Mouse (Mus musculus) midbrain, embryonic 13.5 days (tissue): Measurements from ENCODE around the gene Irf3. TPM values are rescaled to one million over a fixed set of nuclear protein-coding genes. Genes with fewer than 3 reads are reported as not detected.

ENCODE experiments used
- ATAC-seq: fragments of 200-750 bp; cut with Nextera tagmentation; 2 replicates; pipeline ENCODE4 v1.8.0; 2017; ENCODE audit warnings: mild to moderate bottlenecking, moderate TSS enrichment, moderate library complexity
- H3K27ac ChIP-seq: fragments of 300-500 bp; sonication (generic); 2 replicates; pipeline ENCODE4 v1.5.1; 2015; ENCODE audit warnings: inconsistent platforms, mild to moderate bottlenecking, moderate library complexity
- H3K27me3 ChIP-seq: fragments of 300-500 bp; sonication (generic); 2 replicates; pipeline ENCODE4 v1.6.1; 2015; ENCODE audit warnings: mild to moderate bottlenecking, inconsistent platforms
- H3K36me3 ChIP-seq: fragments of 300-500 bp; sonication (generic); 2 replicates; pipeline ENCODE4 v1.6.1; 2015; ENCODE audit warnings: mild to moderate bottlenecking, inconsistent platforms
- H3K4me1 ChIP-seq: fragments of 300-500 bp; sonication (generic); replicated peaks from 2 replicates; pipeline ENCODE4 v1.6.1; 2015; ENCODE audit warnings: inconsistent platforms
- H3K4me2 ChIP-seq: fragments of 300-500 bp; sonication (generic); replicated peaks from 2 replicates; pipeline ENCODE4 v1.6.1; 2015; ENCODE audit warnings: moderate library complexity, mild to moderate bottlenecking, inconsistent platforms
- H3K4me3 ChIP-seq: fragments of 300-500 bp; sonication (generic); replicated peaks from 2 replicates; pipeline ENCODE4 v1.5.1; 2015; ENCODE audit warnings: mild to moderate bottlenecking, inconsistent platforms
- H3K9ac ChIP-seq: fragments of 300-500 bp; sonication (generic); replicated peaks from 2 replicates; pipeline ENCODE4 v1.6.1; 2015; ENCODE audit warnings: mild to moderate bottlenecking, inconsistent platforms
- H3K9me3 ChIP-seq: fragments of 300-500 bp; sonication (generic); 2 replicates; pipeline ENCODE4 v1.6.1; 2016; ENCODE audit warnings: mild to moderate bottlenecking, inconsistent platforms
- WGBS: fragments of 180-500 bp; shearing (Covaris S2); methylation state at CpG from one replicate; pipeline ENCODE4 v1.1.7; 2015; 5-methylcytosine and 5-hydroxymethylcytosine counted together
- polyA plus RNA-seq: library from polyadenylated mRNA; unstranded; fragments of >200 nt; fragmentation: Nextera tagmentation; extraction: Ambion mirVana; gene quantifications from 2 replicates; pipeline ENCODE4 v1.2.1, GENCODE M21; 2015

The Irf3 gene
- polyA plus RNA-seq, 1 experiment from 2014 or later: 70.7 TPM

DNA sequence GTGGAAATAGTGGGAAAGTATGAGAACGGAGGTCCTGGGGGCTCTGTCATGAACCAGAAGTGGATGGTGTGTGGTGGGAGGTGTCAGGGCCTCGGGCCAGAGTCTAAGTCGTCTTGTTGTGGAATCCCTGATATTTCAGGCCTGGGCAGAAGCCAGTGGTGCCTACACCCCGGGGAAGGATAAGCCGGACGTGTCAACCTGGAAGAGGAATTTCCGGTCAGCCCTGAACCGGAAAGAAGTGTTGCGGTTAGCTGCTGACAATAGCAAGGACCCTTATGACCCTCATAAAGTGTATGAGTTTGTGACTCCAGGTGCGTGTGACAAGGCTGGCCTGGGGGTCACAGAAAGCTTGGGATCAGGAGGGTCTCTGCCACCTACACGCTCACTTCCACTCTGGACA is 2.3 kb downstream of the Irf3 start:
- Histone ChIP-seq H3K4me2 (no peak overlapping the region; the same call in 1 of the 2 replicates), H3K4me1 (peaks cover 33% of the 10 kb centered on the region), H3K27me3 (no peaks in the 10 kb centered on the region), H3K4me3 (no peak overlapping the region), H3K36me3 (peaks cover 51% of the 10 kb centered on the region), H3K9ac (no peak overlapping the region), H3K9me3 (no peaks in the 10 kb centered on the region), H3K27ac (no peak overlapping the region)
- 87% methylated on average over 11 of the region's 11 CpGs for WGBS
- ATAC-seq: no peak

DNA sequence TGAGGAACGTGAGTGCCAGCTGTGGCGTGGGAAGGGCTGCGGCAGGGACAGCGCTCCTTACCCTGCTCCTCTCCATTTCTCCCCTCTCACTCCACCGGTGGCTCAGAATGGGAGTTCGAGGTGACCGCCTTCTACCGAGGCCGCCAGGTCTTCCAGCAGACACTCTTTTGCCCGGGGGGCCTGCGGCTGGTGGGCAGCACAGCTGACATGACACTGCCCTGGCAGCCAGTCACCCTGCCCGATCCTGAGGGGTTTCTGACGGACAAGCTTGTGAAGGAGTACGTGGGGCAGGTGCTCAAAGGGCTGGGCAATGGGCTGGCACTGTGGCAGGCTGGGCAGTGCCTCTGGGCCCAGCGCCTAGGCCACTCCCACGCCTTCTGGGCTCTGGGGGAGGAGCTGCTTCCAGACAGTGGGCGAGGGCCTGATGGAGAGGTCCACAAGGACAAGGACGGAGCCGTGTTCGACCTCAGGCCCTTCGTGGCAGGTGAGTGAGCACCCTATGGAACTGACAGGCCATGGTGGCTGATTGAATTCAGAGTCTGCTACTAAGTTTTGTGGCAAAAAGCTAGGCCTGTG is 3.2 kb downstream of the Irf3 start:
- Histone ChIP-seq H3K9me3 (no peaks in the 10 kb centered on the region), H3K36me3 (peaks cover 60% of the 10 kb centered on the region), H3K4me3 (no peak overlapping the region), H3K4me1 (peaks cover 33% of the 10 kb centered on the region), H3K27ac (no peak overlapping the region), H3K4me2 (no peak overlapping the region), H3K9ac (no peak overlapping the region), H3K27me3 (no peaks in the 10 kb centered on the region)
- ATAC-seq: no peak
- WGBS: 86% methylated on average over 21 of the region's 21 CpGs

DNA sequence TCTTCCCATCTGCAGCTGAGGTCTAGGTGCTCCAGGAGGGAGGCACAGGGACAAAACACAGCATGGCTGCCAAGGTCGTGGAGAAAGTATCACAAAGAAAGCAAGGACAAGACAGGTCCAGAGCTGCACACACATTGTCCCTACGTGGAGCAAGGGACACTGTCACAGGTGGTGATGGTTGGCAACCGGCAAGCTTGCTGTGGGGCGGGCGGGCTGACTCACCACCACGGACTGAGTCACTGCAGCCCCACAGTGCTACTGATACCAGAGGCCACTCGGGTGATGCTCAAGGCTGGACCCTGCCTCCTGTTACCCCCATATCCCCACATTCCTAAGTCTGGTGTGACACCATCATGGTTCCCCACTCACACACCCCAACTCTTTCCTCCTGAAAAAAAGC is 5.0 kb downstream of the Irf3 start:
- ATAC-seq: no peak

GRCm38 (mm10) chr7:45004546-45004945 is 7.1 kb downstream of the Irf3 start:
- 92% methylated on average over 3 of the region's 3 CpGs for WGBS
- Histone ChIP-seq H3K27me3 (no peaks in the 10 kb centered on the region), H3K4me2 (no peak overlapping the region), H3K4me3 (no peak overlapping the region), H3K27ac (no peak overlapping the region), H3K36me3 (peaks cover 99% of the 10 kb centered on the region), H3K9ac (no peak overlapping the region), H3K9me3 (no peaks in the 10 kb centered on the region), H3K4me1 (peaks cover 3% of the 10 kb centered on the region; the same call in 1 of the 2 replicates)
- ATAC-seq: no peak

More for the DNA sequence above, 5.0 kb downstream of the Irf3 start:
- Histone ChIP-seq H3K36me3 (peaks cover 78% of the 10 kb centered on the region), H3K4me2 (no peak overlapping the region), H3K27ac (no peak overlapping the region), H3K4me1 (peaks cover 21% of the 10 kb centered on the region), H3K4me3 (no peak overlapping the region), H3K9ac (no peak overlapping the region), H3K27me3 (no peaks in the 10 kb centered on the region), H3K9me3 (no peaks in the 10 kb centered on the region)
- 92% methylated on average over 7 of the region's 7 CpGs for whole genome bisulfite sequencing

GRCm38 (mm10) chr7:45005321-45005992 is 8.0 kb downstream of the Irf3 start:
- Histone ChIP-seq H3K9ac (no peak overlapping the region; the same call in 1 of the 2 replicates), H3K36me3 (peaks cover 99% of the 10 kb centered on the region), H3K27me3 (no peaks in the 10 kb centered on the region), H3K4me1 (no peaks in the 10 kb centered on the region), H3K4me2 (no peak overlapping the region), H3K9me3 (no peaks in the 10 kb centered on the region), H3K27ac (no peak overlapping the region), H3K4me3 (no peak overlapping the region)
- 93% methylated on average over 6 of the region's 6 CpGs for WGBS
- no peak for ATAC-seq

DNA sequence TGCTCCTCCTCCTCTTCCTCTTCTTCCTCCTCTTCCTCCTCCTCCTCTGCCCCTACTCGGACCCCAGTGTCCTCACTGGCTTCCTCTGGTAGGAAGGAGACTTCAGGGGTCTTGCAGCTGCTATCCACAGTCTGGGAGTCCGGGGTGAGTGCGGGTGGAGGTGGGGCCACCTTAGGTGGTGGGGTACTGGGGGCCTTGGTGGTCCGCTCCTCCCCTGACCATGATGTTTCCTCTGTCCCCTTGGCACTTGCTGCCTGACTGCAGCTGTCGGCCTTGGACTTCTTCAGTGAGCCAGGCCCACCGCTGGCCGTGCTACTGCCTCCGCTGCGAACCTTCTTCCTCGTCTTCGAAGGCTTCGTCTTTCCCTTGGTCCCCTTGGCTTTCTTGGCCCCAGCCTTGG is 9.1 kb downstream of the Irf3 start:
- 94% methylated on average over 12 of the region's 12 CpGs for WGBS
- Histone ChIP-seq H3K4me3 (no peak overlapping the region), H3K27me3 (no peaks in the 10 kb centered on the region), H3K36me3 (peaks cover 97% of the 10 kb centered on the region), H3K9me3 (no peaks in the 10 kb centered on the region), H3K4me1 (no peaks in the 10 kb centered on the region), H3K4me2 (no peak overlapping the region), H3K9ac (no peak overlapping the region), H3K27ac (no peak overlapping the region)
- no peak for ATAC-seq

DNA sequence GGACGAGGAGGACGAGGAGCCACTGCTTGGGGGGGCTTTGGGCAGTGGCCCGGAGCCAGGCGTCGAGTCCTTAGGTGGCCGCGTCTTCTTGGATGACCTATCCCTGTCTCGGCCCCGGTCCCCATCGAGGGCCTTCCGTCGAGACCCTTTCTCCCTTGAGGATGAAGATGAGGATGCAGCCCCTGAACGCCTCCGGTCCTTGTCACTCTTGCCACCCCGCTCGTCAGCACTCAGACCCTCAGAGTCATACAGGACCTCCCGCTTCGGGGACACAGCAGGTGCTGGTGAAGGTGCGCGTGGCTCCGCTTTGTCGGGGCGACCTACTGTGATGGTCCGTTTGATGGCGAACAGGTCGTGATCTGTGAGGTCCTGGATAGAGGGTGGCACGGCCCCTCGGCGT is 9.7 kb downstream of the Irf3 start:
- Histone ChIP-seq H3K4me2 (no peak overlapping the region), H3K4me1 (no peaks in the 10 kb centered on the region), H3K27me3 (no peaks in the 10 kb centered on the region), H3K36me3 (peaks cover 97% of the 10 kb centered on the region), H3K9me3 (no peaks in the 10 kb centered on the region), H3K9ac (no peak overlapping the region), H3K4me3 (no peak overlapping the region), H3K27ac (no peak overlapping the region)
- ATAC-seq: no peak
- 96% methylated on average over 29 of the region's 29 CpGs for WGBS

GRCm38 (mm10) chr7:45007846-45008245 is 10.4 kb downstream of the Irf3 start:
- 91% methylated on average over 26 of the region's 30 CpGs for WGBS
- ATAC-seq: no peak

DNA sequence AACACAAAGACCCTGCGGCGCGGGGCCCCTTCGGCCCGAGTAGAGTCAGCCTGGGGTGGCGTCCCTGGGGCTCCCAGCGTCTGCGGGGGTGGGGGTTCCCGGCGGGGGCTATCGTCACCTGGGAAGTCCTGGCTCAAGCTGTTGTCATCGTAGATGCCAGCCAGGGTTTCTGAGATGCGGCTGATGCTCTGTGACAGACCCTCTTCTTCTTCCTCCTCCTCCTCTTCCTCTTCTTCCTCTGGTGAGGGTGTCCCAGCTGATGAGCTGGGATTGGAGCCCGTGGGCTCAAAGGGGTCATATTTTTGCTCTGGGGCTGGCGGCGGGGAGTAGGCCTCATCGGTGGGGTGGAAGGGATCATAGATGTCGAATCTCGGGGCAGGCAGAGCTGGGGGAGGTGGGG is 11.0 kb downstream of the Irf3 start:
- no peak for ATAC-seq
- 94% methylated on average over 19 of the region's 19 CpGs for WGBS

More at GRCm38 (mm10) chr7:45007846-45008245, 10.4 kb downstream of the Irf3 start:
- no peak overlapping the region for H3K4me2 ChIP-seq
- H3K27ac ChIP-seq: no peak overlapping the region
- no peak overlapping the region for H3K9ac ChIP-seq
- H3K36me3 ChIP-seq: peaks cover 97% of the 10 kb centered on the region
- no peaks in the 10 kb centered on the region for H3K27me3 ChIP-seq
- no peaks in the 10 kb centered on the region for H3K9me3 ChIP-seq
- no peak overlapping the region for H3K4me3 ChIP-seq
- H3K4me1 ChIP-seq: no peaks in the 10 kb centered on the region

DNA sequence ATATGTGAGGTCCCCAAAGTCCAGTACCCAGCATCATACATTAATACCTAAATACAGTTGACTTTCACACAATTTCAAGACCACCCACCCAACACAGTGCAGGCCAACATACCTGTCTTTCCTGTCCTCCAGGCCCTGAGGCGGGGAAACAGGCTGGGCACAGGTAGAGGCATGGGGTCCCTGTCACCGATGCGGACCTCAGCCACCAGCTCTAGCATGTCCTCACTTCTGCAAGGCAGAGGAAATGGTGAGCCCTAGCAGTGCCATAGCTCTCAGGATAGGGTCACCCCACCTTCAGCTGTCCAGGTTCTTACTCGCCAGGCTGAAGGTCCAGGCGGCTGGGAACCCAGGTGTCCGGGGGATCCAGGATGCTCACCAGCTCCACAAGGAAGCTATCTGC is 14.6 kb downstream of the Irf3 start:
- Histone ChIP-seq H3K4me3 (no peak overlapping the region), H3K4me2 (no peak overlapping the region), H3K9ac (no peak overlapping the region), H3K36me3 (peaks cover 69% of the 10 kb centered on the region), H3K27me3 (no peaks in the 10 kb centered on the region), H3K4me1 (peaks cover 29% of the 10 kb centered on the region), H3K27ac (no peak overlapping the region), H3K9me3 (no peaks in the 10 kb centered on the region)
- ATAC-seq: no peak
- WGBS: 97% methylated on average over 6 of the region's 6 CpGs

More for the DNA sequence above, 11.0 kb downstream of the Irf3 start:
- no peak overlapping the region for H3K27ac ChIP-seq
- no peak overlapping the region for H3K4me3 ChIP-seq
- peaks cover 97% of the 10 kb centered on the region for H3K36me3 ChIP-seq
- no peaks in the 10 kb centered on the region for H3K9me3 ChIP-seq
- peaks cover 3% of the 10 kb centered on the region; the same call in 1 of the 2 replicates for H3K4me1 ChIP-seq
- H3K9ac ChIP-seq: no peak overlapping the region
- no peak overlapping the region for H3K4me2 ChIP-seq
- H3K27me3 ChIP-seq: no peaks in the 10 kb centered on the region

- Histone ChIP-seq H3K4me2 (no peak overlapping the region), H3K27me3 (no peaks in the 10 kb centered on the region), H3K9ac (no peak overlapping the region), H3K9me3 (no peaks in the 10 kb centered on the region), H3K36me3 (peaks cover 61% of the 10 kb centered on the region), H3K27ac (no peak overlapping the region), H3K4me1 (peaks cover 35% of the 10 kb centered on the region), H3K4me3 (no peak overlapping the region)
- ATAC-seq: no peak
- WGBS: 89% methylated on average over 4 of the region's 4 CpGs
Observed at GRCm38 (mm10) chr7:45012824-45013223, 15.4 kb downstream of the Irf3 start.

GRCm38 (mm10) chr7:45013366-45014095 is 16.1 kb downstream of the Irf3 start:
- Histone ChIP-seq H3K4me2 (no peak overlapping the region), H3K9ac (no peak overlapping the region; the same call in 1 of the 2 replicates), H3K36me3 (peaks cover 54% of the 10 kb centered on the region), H3K9me3 (no peaks in the 10 kb centered on the region), H3K27me3 (no peaks in the 10 kb centered on the region), H3K4me1 (peaks cover 42% of the 10 kb centered on the region), H3K27ac (no peak overlapping the region), H3K4me3 (no peak overlapping the region)
- WGBS: 95% methylated on average over 16 of the region's 16 CpGs
- ATAC-seq: no peak
